Mouse (Mus musculus) urinary bladder, postnatal 36 days (tissue): ENCODE measurements around the gene Olfr1113.
"Not testable (repeated sequence)": the region's sequence is repeated elsewhere in the genome, so short reads cannot be mapped to it uniquely, and the experiment has no call there.

Source experiments
- DNase-seq, 2 experiments: peaks; one replicate each; pipeline ENCODE4 v3.0.0; 2022; ENCODE audit warnings: low spot score in 2 of 2, mixed read lengths in 1 of 2

Gene Olfr1113

DNA sequence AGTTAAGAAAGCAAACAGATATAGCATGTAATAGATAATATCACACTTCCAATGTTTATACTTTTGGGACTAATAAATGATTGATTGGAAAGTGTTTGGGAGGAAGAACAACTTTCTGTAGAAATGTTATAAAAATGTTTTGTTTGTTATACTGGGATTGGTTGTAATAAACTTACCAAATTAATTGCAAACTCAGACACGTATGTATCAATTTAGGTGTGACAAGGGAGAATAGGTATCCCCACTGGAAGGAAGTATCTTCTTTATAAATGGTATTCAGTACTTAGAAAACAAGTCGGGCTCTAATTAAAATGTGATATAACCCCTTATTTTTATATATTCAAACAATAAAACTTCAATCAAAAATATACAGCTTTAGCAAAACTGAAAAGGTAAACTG is at the start of gene Olfr1113:
Gene Olfr1113 (plus strand): TSS at position 301 of the 400 bp plus-strand sequence.
- DNase-seq = no peak

DNA sequence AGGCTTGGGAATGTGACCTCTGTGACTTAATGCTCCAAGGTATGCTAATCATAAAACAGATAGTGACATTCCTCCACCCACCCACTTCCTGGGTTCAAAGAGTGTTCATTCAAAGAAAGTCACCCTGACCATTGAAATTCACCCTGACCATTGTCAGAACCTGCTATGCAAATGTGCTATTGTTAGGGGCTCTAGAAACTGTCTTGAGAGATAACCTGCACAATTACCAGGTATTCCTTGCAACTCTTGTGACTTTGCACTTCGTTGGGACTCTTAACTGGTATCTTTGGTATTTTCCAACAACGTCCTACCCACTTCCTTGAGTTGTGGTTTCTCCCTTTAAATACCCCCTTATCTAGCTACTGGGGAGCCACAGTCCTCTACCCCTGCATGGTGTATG is 41.0 kb upstream of the Olfr1113 start:
- not testable (repeated sequence) for DNase-seq

DNA sequence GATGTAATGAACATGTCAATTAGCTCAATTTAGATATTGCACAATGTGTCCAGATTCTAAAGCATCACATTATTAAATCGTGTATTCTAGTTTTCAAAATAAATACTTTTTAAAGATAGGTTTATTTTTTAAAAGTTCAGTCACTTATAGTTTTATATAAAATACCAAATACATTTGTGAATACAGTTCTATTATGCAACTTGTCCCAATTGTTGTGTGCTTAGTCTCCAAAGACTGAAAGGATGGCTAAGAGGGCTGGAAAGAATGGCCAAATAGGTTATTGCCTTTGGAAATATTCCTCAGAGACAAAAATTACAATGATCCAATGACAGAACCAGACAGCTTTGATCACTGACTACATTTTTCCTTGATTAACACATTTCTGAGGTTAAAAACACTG is 21.3 kb upstream of the Olfr1113 start, which contains the start of gene Olfr1112:
Gene Olfr1112 (plus strand): TSS at position 301 of the 400 bp plus-strand sequence.
- no peak for DNase-seq

DNA sequence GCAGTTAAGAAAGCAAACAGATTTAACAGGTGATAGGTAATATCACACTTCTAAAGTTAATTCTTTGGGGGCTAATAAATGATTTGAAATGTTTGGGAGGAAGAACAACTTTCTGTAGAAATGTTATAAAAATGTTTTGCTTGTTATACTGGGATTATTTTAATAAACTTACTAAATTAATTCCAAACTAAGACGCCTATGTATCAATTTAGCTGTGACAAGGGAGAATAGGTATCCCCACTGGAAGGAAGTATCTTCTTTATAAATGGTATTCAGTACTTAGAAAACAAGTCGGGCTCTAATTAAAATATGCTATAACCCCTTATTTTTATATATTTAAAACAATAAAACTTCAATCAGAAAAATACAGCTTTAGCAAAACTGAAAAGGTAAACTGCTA is 38.9 kb downstream of the Olfr1113 start, which contains the start of gene Olfr1115:
Gene Olfr1115 (plus strand): TSS at position 301 of the 400 bp plus-strand sequence.
- no peak for DNase-seq
